Mouse (Mus musculus) heart, postnatal 36 days (tissue): ENCODE results near the gene Gpr31b. TPM values are rescaled to one million over a fixed set of nuclear protein-coding genes. Genes with fewer than 3 reads are reported as not detected.

Source experiments
- total RNA-seq, 2 experiments: library from RNA; stranded (reverse); gene quantifications; 2 replicates each; pipeline ENCODE4 v1.2.3; 2021

Gpr31b gene
- total RNA-seq, 2 experiments from 2014 or later, result not detected

Other genes with a start within 250 kb of the Gpr31b start
- gene Mas1, start 184.2 kb downstream of the Gpr31b start, total RNA-seq, result 1 to 10 TPM in 1 of 2 experiments, under 1 TPM in 1; 0.84 to 1.1 TPM
- 1 to 10 TPM; 5.3 to 5.6 TPM for gene Mrgprh, start 176.3 kb downstream of the Gpr31b start, total RNA-seq
- gene Pnldc1, start 142.1 kb downstream of the Gpr31b start, total RNA-seq, result under 1 TPM; 0.38 to 0.50 TPM
- 100 to 1,000 TPM; 196 to 207 TPM for gene Tcp1, start 136.6 kb downstream of the Gpr31b start, total RNA-seq
- gene Mrpl18, start 136.0 kb downstream of the Gpr31b start, total RNA-seq, result 100 to 1,000 TPM; 153 to 159 TPM
- under 1 TPM in 1 of 2 experiments, not detected in 1; 0.17 TPM for gene Acat3, start 111.7 kb downstream of the Gpr31b start, total RNA-seq
- gene Acat2, start 91.5 kb downstream of the Gpr31b start, total RNA-seq, result 1 to 10 TPM; 5.9 to 8.8 TPM
- 10 to 100 TPM; 32.3 to 33.9 TPM for gene Wtap, start 58.1 kb downstream of the Gpr31b start, total RNA-seq
- gene Sod2, start 45.5 kb downstream of the Gpr31b start, total RNA-seq, result 1,000 to 10,000 TPM; 1,043 to 1,108 TPM
- not detected for gene Tcp10b, start 8.8 kb upstream of the Gpr31b start, total RNA-seq
- gene Unc93a, start 79.5 kb upstream of the Gpr31b start, total RNA-seq, result not detected
- gene Smok2a, start 168.9 kb upstream of the Gpr31b start, total RNA-seq, result not detected
- not detected for gene Smok2b, start 178.0 kb upstream of the Gpr31b start, total RNA-seq